Mouse (Mus musculus) kidney, adult 2 months (tissue): ENCODE data around the gene A930009A15Rik. TPM values are rescaled to one million over a fixed set of nuclear protein-coding genes. Genes with fewer than 3 reads are reported as not detected.

ENCODE experiments used
- DNase-seq: peaks from one replicate; pipeline ENCODE4 v3.0.0; 2021
- H3K27ac ChIP-seq: fragments of 200-500 bp; 2 replicates; pipeline ENCODE4 v1.5.1; 2012; ENCODE audit warnings: low read depth, low read length, control low read depth, inconsistent platforms; ENCODE audit not compliant: insufficient read depth
- H3K27me3 ChIP-seq: fragments of 200-500 bp; replicated peaks from 2 replicates; pipeline ENCODE4 v1.6.1; 2012; ENCODE audit warnings: mild to moderate bottlenecking, moderate library complexity, low read length, inconsistent platforms; ENCODE audit not compliant: control insufficient read depth, insufficient read depth
- H3K36me3 ChIP-seq: fragments of 200-500 bp; 2 replicates; pipeline ENCODE4 v1.6.1; 2012; ENCODE audit warnings: mild to moderate bottlenecking, moderate library complexity, low read length, inconsistent platforms; ENCODE audit not compliant: control insufficient read depth, insufficient read depth
- H3K4me1 ChIP-seq: fragments of 200-500 bp; 2 replicates; pipeline ENCODE4 v1.6.1; 2011; ENCODE audit warnings: low read length; ENCODE audit not compliant: control insufficient read depth, insufficient read depth
- H3K4me3 ChIP-seq: fragments of 200-500 bp; 2 replicates; pipeline ENCODE4 v1.5.1; 2011; ENCODE audit warnings: mild to moderate bottlenecking, low read depth, low read length, control low read depth; ENCODE audit not compliant: insufficient read depth
- CTCF ChIP-seq: fragments of 200-500 bp; conservative IDR thresholded peaks from 2 replicates; pipeline ENCODE4 v1.5.1; 2011; ENCODE audit warnings: low read depth, mild to moderate bottlenecking, control low read depth, low read length, moderate library complexity, mixed read lengths; ENCODE audit not compliant: insufficient read depth, insufficient read length
- POLR2A ChIP-seq: fragments of 200-500 bp; IDR thresholded peaks from one replicate; pipeline ENCODE4 v1.6.1; 2011; ENCODE audit warnings: low read depth, low read length, control low read depth
- WGBS: fragments of 180-500 bp; shearing (Covaris S2); methylation state at CpG from one replicate; pipeline ENCODE4 v1.1.7; 2018; 5-methylcytosine and 5-hydroxymethylcytosine counted together
- polyA plus RNA-seq: library from polyadenylated mRNA; depleted of rRNA; stranded (reverse); fragments of >200 nt; gene quantifications from 2 replicates; pipeline ENCODE4 v1.2.3, GENCODE M21; 2012

Gene A930009A15Rik
- polyA plus RNA-seq, 1 experiment, result not detected

DNA sequence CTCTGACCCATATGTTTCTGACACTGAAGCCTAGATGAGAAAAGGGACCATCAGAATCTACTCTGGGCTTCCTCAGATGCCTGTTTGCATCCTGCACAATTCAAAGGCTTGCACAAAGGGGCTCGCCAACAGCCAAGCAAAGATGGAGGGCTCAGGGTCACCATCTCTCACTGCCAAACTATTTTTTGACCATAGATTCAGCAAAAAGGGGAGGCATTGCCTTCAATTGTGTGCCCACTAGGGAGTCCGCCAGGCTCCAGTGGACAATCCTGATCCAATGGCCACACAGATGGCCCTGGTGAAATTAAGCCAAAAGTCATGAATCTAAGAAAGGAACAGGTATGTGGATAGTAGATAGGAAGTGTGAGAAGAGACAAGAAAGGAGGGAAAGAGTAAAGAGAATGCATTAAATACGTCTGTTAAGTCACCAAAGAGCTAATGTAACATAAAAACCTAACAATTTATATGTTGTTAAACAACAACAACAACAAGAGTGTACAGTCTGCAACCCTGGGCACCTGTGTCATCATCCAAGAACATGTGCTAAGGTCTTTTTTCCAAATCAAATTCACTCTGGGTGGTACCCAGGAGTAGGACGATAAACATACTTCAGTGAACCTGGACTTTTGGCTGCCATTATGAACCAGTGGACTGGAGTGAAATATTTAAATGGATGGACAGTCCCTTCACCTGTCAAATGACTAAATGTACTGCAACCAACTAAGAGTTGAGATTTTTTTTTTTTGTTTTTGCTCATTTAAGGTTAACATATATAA, 6.7 kb upstream of the A930009A15Rik start:
- H3K36me3 ChIP-seq, result no peaks in the 10 kb centered on the region
- no peak overlapping the region for H3K4me3 ChIP-seq
- TF ChIP-seq POLR2A (no peak), CTCF (no peak)
- no peaks in the 10 kb centered on the region for H3K4me1 ChIP-seq
- no peaks in the 10 kb centered on the region for H3K27me3 ChIP-seq
- no peak overlapping the region for H3K27ac ChIP-seq
- WGBS, result 87% methylated on average over 4 of the region's 4 CpGs
- no peak for DNase-seq

DNA sequence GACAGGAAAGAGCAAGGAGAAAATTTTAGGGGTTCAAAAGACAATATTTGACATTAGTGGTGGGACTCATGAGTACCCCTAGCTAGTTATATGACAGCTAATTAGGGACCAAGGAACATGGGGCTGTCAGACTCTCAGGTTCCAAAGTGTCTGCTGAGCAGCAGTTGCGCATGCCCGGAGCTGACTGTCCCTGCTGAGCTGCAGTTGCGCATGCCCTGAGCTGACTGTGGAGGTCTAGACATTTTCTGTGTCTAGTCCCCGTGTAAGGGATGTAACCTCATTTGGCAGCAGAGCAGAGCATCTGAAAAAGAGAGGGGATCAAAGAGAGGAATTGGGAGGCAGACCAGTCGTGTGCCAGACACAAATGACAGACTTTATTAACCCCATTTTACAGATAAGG, 5.8 kb upstream of the A930009A15Rik start:
- 84% methylated on average over 5 of the region's 5 CpGs for WGBS
- no peak overlapping the region for H3K27ac ChIP-seq
- H3K4me3 ChIP-seq, result no peak overlapping the region
- H3K4me1 ChIP-seq, result no peaks in the 10 kb centered on the region
- TF ChIP-seq POLR2A (no peak), CTCF (no peak)
- no peaks in the 10 kb centered on the region for H3K27me3 ChIP-seq
- no peaks in the 10 kb centered on the region for H3K36me3 ChIP-seq
- DNase-seq, result no peak

DNA sequence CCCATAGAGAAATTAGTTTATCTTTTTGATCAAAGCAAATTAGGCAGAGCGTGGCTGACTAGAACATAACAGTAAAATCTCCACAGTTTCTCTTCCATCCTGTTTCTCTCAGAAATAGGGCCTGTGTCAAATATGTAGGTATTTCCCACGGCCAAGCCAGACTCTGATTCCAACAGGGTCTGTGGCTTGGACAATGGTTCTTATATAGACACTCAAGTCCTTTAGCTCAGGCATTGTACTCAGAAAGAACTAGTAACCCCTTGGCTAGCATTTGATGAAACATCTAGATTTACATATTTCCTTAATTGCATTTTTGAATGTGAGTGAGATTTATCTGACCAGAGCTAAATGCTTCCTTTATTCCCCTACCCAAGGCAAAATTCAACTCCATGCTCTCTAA, 791 bp downstream of the A930009A15Rik start:
- Histone ChIP-seq H3K36me3 (no peaks in the 10 kb centered on the region), H3K4me3 (no peak overlapping the region), H3K4me1 (no peaks in the 10 kb centered on the region), H3K27ac (no peak overlapping the region), H3K27me3 (no peaks in the 10 kb centered on the region)
- TF ChIP-seq POLR2A (no peak), CTCF (no peak)
- DNase-seq, result no peak
- 81% methylated on average over 2 of the region's 2 CpGs for WGBS

DNA sequence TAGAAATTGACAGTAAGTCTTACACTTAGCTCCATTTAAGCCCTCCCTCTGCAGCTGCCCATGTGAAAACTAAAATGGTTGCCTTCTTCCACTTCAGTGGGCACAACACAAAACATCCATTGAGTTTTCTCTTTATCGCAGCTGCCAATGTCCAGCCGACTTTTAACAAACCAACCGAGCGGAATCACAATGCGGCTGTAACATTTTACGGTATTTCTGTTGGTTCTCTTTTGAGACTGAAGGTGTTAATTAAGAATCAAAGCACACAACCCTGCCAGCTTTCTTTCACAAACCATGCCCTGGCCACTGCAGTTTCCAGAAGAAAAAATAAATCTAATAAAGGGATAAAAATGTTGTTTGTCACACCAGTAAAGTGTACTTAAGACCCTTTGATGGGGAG, 1.5 kb downstream of the A930009A15Rik start:
- no peak for TF ChIP-seq POLR2A
- TF ChIP-seq CTCF, result no peak
- H3K4me3 ChIP-seq, result no peak overlapping the region
- H3K36me3 ChIP-seq, result no peaks in the 10 kb centered on the region
- H3K4me1 ChIP-seq, result no peaks in the 10 kb centered on the region
- DNase-seq, result no peak
- WGBS, result 34% methylated on average over 6 of the region's 6 CpGs
- no peaks in the 10 kb centered on the region for H3K27me3 ChIP-seq
- H3K27ac ChIP-seq, result no peak overlapping the region

DNA sequence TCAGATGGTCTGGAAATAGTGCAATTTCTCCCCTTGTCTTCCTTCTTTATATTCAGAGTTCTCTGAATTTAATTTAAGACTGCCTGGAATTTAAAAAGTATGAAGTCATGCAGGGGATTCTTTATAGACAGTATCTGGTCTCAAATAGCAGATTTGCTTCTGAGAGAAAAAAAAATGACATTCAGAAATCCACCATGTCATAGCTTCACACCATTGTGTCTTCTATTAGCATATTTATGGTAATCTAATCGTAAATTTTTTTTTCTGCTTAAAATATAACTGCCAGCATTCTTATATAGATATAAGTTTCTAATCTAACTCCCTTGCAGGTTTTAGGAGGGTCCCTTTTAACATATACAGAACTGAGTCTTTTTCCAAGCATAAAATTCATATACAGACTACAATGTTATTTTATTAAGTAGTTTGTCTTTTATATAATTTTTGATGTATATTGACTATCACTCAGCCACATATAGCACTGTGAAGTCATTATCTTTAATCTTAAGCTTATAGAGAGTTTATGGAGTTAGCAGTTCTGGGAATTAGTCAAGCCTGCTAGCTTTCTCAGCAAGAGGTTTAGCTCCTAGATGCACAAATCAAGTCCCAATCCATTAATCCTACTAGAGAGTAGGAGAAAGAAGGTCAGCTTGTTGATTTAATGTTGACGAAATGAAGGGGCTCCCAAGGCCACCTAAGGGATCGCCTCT, 2.1 kb downstream of the A930009A15Rik start:
- DNase-seq, result no peak
- TF ChIP-seq POLR2A, result no peak
- WGBS, result 39% methylated on average over 3 of the region's 3 CpGs
- Histone ChIP-seq H3K27me3 (no peaks in the 10 kb centered on the region), H3K4me1 (no peaks in the 10 kb centered on the region), H3K4me3 (no peak overlapping the region), H3K27ac (no peak overlapping the region), H3K36me3 (no peaks in the 10 kb centered on the region)

DNA sequence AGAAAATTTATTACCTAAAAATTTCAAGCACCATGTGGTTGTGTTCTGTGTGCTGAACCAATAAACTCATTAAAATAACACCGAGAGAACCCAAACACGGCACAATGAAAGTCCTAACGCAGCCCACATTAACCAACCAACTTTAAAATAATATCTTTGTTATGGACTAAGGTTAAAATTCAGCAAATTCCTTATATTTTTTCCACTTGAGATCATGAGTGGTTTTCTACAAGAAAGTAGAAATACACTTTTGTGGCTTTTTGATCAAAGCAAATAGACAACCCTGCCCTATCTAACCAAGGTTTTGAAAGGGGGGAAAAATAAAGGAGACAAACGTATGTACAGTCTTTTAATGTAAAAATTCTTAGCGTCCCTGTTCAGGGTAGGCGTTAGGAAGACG, 9.3 kb downstream of the A930009A15Rik start:
- no peak for DNase-seq
- WGBS, result 79% methylated on average over 7 of the region's 7 CpGs
- TF ChIP-seq POLR2A (no peak), CTCF (no peak)

DNA sequence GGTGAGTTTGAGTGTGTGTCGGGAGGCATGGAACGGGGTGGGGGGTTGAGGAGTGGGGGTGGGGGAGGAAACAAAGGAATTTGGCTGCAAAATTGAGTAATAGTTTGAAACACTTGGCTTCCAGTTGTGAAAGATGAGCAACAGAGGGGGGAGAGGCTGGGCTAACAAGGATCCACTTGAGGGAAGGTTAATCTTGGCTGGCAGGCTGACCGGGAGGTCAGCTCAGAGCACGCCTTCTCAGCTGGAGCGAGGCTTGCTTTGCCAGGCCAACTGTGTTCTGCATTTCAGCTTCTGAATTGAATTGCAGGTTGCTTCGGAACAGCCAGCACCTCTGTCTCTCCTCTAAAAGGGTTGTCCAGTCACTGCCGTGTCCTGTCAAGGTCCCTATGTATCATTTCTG, 9.7 kb downstream of the A930009A15Rik start:
- 49% methylated on average over 7 of the region's 7 CpGs for WGBS
- H3K27me3 ChIP-seq, result no peaks in the 10 kb centered on the region
- no peaks in the 10 kb centered on the region for H3K36me3 ChIP-seq
- TF ChIP-seq CTCF (no peak), POLR2A (no peak)
- H3K27ac ChIP-seq, result no peak overlapping the region
- no peak for DNase-seq
- H3K4me3 ChIP-seq, result no peak overlapping the region
- no peaks in the 10 kb centered on the region for H3K4me1 ChIP-seq

More for the DNA sequence above, 9.3 kb downstream of the A930009A15Rik start:
- Histone ChIP-seq H3K27me3 (no peaks in the 10 kb centered on the region), H3K4me1 (no peaks in the 10 kb centered on the region), H3K4me3 (no peak overlapping the region), H3K36me3 (no peaks in the 10 kb centered on the region), H3K27ac (no peak overlapping the region)
